Mouse (Mus musculus): ENCODE data around the gene Dgke. TPM values are rescaled to one million over a fixed set of nuclear protein-coding genes. Genes with fewer than 3 reads are reported as not detected.

Gene Dgke
- polyA plus RNA-seq, 1 experiment from 2014 or later, result 4.6 TPM

DNA sequence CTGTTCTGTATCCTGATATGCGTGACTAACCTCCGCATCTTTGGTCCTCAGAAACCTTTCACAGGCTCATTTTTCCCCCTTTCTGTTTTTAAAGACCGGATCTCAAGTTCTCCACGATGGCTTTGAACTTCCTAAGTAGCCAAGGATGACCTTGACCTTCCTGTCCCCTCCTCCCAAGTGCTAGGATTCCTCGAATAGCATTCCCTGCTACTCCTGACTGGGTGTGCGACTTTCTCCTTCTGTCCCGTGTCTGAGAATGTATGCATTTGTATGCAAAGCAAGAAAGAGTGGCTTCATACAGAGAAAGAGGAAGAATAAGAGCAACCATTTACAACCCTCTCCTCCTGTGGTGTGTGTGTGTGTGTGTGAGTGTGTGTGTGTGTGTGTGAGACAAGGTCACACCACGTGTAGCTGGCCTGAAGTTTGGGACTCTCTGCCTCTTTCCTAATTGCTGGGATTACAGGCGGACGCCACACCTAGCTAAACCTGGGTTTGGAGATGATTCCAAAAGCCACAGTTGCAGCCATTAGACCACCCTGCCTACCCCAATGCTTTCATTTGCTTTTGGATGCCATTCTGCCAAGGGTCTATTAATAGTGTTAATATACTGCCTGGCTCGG is 1.3 kb upstream of the Dgke start:
- WGBS, result 73% methylated on average over 11 of the region's 11 CpGs

DNA sequence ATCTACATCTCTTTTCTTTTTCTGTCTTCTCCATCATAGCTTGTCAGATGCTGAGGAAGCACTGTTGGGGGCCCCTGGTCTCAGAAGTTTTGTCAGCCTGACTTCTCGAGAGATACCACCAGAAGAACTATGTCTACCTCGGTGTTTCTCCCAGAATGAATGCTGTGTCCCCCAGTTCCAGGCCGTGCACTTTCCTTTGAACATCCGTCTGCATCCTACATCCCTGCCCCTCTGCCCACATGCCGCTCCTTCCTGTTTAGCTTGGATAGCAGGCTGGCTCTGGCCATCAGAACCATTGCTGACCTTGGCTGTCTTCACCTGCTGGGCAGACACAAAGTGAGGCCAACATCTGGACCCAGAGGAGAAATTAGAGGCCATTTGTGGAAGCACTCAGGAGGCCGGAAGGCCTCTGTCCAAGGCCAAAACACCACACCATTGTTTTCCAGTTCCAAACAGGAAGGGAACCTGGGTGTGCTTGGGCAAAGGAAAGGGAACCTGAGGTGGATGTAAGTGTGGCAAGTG is 712 bp upstream of the Dgke start:
- ATAC-seq (ENCODE audit: low FRiP score) (no peak), DNase-seq (ENCODE audit: low spot score, missing footprints) (no peak)
- Histone ChIP-seq H3K9ac (ENCODE audit: low read length) (no peak overlapping the region), H3K4me3 (ENCODE audit: low read depth, low read length) (no peak overlapping the region), H3K27me3 (ENCODE audit: control insufficient read depth, insufficient read depth, low read length) (no peaks in the 10 kb centered on the region), H3K4me1 (ENCODE audit: control insufficient read depth, insufficient read depth, low read length) (no peaks in the 10 kb centered on the region), H3K9me3 (ENCODE audit: control insufficient read depth, low read length) (no peaks in the 10 kb centered on the region), H3K27ac (ENCODE audit: low read depth, low read length) (no peak overlapping the region), H3K36me3 (ENCODE audit: control insufficient read depth, insufficient read depth, low read length) (no peaks in the 10 kb centered on the region), H3K4me2 (no peak overlapping the region)
- 76% methylated on average over 6 of the region's 6 CpGs for WGBS

More for the DNA sequence above, 1.3 kb upstream of the Dgke start:
- no peaks in the 10 kb centered on the region for H3K9me3 ChIP-seq (ENCODE audit: control insufficient read depth, low read length)
- H3K36me3 ChIP-seq (ENCODE audit: control insufficient read depth, insufficient read depth, low read length), result no peaks in the 10 kb centered on the region
- H3K27me3 ChIP-seq (ENCODE audit: control insufficient read depth, insufficient read depth, low read length), result no peaks in the 10 kb centered on the region
- no peak overlapping the region for H3K27ac ChIP-seq (ENCODE audit: low read depth, low read length)
- no peak for ATAC-seq (ENCODE audit: low FRiP score)
- H3K4me3 ChIP-seq (ENCODE audit: low read depth, low read length), result no peak overlapping the region
- no peak overlapping the region for H3K9ac ChIP-seq (ENCODE audit: low read length)
- no peak overlapping the region for H3K4me2 ChIP-seq
- H3K4me1 ChIP-seq (ENCODE audit: control insufficient read depth, insufficient read depth, low read length), result no peaks in the 10 kb centered on the region
- DNase-seq (ENCODE audit: low spot score, missing footprints), result no peak

DNA sequence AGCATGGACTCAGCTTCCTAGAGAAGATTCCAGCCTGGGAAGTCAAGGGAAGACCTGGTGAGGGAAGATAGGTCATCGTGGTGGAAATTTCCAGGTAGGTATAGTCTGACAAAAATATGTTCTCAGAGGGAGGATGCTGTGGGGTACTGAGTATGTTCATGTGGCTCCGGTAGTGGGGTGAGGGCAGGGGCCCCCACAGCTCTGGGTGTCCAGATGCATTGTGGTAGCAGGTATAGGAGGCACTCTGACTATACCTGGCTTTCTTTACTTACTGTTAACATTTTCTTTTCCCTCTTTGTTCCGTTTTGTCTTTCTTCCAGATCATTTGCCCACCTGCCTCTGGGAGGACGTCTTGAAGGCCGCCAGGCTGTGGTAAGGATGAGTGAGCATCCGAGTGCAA is 524 bp downstream of the Dgke start:
- no peak for ATAC-seq (ENCODE audit: low FRiP score)
- H3K27me3 ChIP-seq (ENCODE audit: control insufficient read depth, insufficient read depth, low read length), result no peaks in the 10 kb centered on the region
- H3K9ac ChIP-seq (ENCODE audit: low read length), result no peak overlapping the region
- no peak overlapping the region for H3K4me3 ChIP-seq (ENCODE audit: low read depth, low read length)
- H3K4me2 ChIP-seq, result no peak overlapping the region
- no peaks in the 10 kb centered on the region for H3K36me3 ChIP-seq (ENCODE audit: control insufficient read depth, insufficient read depth, low read length)
- H3K27ac ChIP-seq (ENCODE audit: low read depth, low read length), result no peak overlapping the region
- WGBS, result 82% methylated on average over 6 of the region's 6 CpGs
- DNase-seq (ENCODE audit: low spot score, missing footprints), result no peak
- no peaks in the 10 kb centered on the region for H3K9me3 ChIP-seq (ENCODE audit: control insufficient read depth, low read length)
- H3K4me1 ChIP-seq (ENCODE audit: control insufficient read depth, insufficient read depth, low read length), result no peaks in the 10 kb centered on the region

DNA sequence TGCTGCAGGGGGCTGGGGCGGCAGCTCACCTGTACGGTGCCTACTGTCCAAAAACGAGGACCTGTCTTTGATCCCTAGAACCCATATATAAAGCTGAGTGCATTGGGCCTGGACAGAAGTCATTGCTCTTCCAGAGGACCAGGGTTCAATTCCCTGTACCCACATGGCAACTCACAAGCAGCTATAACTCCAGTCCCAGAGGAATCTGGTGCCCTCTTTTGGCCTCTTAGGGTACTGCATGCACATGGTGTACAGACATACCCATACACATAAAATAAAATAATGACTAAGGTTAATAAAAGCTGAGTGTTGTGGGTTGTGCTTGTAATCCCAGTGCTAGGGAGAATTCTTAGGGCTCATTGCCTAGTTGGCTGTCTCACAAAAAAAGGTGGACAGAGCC is 1.4 kb downstream of the Dgke start:
- DNase-seq (ENCODE audit: low spot score, missing footprints), result no peak
- Histone ChIP-seq H3K4me2 (no peak overlapping the region), H3K27me3 (ENCODE audit: control insufficient read depth, insufficient read depth, low read length) (no peaks in the 10 kb centered on the region), H3K4me3 (ENCODE audit: low read depth, low read length) (no peak overlapping the region), H3K27ac (ENCODE audit: low read depth, low read length) (no peak overlapping the region), H3K9ac (ENCODE audit: low read length) (no peak overlapping the region), H3K9me3 (ENCODE audit: control insufficient read depth, low read length) (no peaks in the 10 kb centered on the region), H3K36me3 (ENCODE audit: control insufficient read depth, insufficient read depth, low read length) (no peaks in the 10 kb centered on the region), H3K4me1 (ENCODE audit: control insufficient read depth, insufficient read depth, low read length) (0 out of 2 replicates have a peak, but pooled peaks cover 2% of the 10 kb centered on the region)
- ATAC-seq (ENCODE audit: low FRiP score), result no peak
- WGBS, result 98% methylated on average over 3 of the region's 3 CpGs

DNA sequence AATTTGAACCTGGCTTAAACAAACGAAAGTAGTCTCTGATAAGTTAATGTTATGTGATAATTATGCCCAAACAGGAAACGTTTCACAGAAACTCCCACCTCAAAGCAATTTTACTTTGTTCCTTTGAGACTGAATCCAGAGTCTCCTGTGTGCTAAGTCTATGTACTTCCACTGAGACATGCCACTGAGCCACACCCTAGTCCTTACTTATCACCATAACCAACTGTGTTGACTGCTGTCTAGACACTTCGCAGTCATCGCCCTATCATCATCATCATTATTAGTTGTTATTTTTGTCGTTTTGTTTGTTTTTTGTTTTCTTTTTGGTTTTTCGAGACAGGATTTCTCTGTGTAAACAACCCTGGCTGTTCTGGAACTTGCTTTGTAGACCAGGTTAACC is 2.3 kb downstream of the Dgke start:
- Histone ChIP-seq H3K36me3 (ENCODE audit: control insufficient read depth, insufficient read depth, low read length) (no peaks in the 10 kb centered on the region), H3K4me1 (ENCODE audit: control insufficient read depth, insufficient read depth, low read length) (peaks cover 9% of the 10 kb centered on the region), H3K4me2 (no peak overlapping the region), H3K4me3 (ENCODE audit: low read depth, low read length) (no peak overlapping the region), H3K27me3 (ENCODE audit: control insufficient read depth, insufficient read depth, low read length) (no peaks in the 10 kb centered on the region), H3K9ac (ENCODE audit: low read length) (no peak overlapping the region), H3K9me3 (ENCODE audit: control insufficient read depth, low read length) (no peaks in the 10 kb centered on the region), H3K27ac (ENCODE audit: low read depth, low read length) (no peak overlapping the region)
- WGBS, result 86% methylated on average over 6 of the region's 6 CpGs
- ATAC-seq (ENCODE audit: low FRiP score) (no peak), DNase-seq (ENCODE audit: low spot score, missing footprints) (no peak)

DNA sequence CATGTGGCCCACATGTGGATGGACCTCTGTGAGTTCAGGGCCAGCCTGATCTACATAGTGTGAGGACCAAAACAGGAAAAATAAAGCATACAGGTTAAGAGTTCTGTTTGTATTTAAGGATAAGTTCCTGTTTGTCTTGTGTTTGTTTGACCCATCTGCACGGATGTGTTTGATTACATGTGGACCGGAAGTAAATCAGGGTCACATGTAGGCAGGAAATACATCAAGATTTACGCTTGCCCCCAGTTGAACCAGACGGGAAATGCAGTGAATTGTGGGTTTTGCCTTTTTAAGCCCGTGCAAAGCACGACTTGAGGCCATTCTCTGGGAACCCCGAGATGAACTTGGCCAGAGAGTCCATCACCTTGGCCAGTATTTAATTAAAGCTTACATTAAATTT is 5.3 kb downstream of the Dgke start:
- H3K4me3 ChIP-seq (ENCODE audit: low read depth, low read length), result no peak overlapping the region
- no peak for ATAC-seq (ENCODE audit: low FRiP score)
- no peaks in the 10 kb centered on the region for H3K27me3 ChIP-seq (ENCODE audit: control insufficient read depth, insufficient read depth, low read length)
- H3K4me2 ChIP-seq, result no peak overlapping the region
- H3K9ac ChIP-seq (ENCODE audit: low read length), result no peak overlapping the region
- 94% methylated on average over 7 of the region's 7 CpGs for WGBS
- H3K9me3 ChIP-seq (ENCODE audit: control insufficient read depth, low read length), result no peaks in the 10 kb centered on the region
- no peak for DNase-seq (ENCODE audit: low spot score, missing footprints)
- H3K4me1 ChIP-seq (ENCODE audit: control insufficient read depth, insufficient read depth, low read length), result peaks cover 18% of the 10 kb centered on the region
- no peak overlapping the region for H3K27ac ChIP-seq (ENCODE audit: low read depth, low read length)
- H3K36me3 ChIP-seq (ENCODE audit: control insufficient read depth, insufficient read depth, low read length), result no peaks in the 10 kb centered on the region

DNA sequence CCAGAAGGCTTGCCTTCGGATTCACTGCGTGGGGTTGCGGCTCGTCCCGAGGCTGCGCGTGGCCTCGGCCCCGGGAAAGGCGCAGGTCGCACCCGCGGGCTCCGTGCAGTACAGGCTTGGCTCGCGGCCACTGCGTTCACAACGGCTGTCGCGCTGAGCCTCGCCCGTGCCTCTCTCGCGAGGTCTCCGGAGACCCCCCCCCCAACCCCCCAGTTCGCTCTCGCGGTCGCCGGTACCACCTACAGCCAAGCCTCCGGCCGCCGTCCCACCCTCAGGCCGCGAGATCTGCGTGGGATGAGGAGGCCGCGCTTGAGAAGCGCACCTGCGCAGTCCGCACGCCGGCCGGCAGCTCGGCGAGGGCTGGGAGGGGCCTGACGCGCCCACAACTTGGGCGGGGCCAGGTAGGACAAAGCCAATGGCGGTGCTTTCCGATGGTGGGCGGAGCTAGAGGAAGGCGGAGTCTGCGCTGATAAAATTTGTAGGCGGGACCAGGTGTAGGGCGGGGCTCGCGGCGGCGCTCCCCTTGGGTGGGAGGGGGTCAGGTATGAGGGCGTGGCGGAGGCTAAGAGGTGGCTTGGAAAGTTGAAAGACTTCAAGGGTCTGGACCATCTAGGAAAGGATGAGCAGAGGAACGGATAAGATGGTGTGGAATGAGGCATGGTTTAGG is 6.1 kb downstream of the Dgke start:
- peak overlapping the region; percentile 92 for H3K4me2 ChIP-seq
- no peaks in the 10 kb centered on the region for H3K27me3 ChIP-seq (ENCODE audit: control insufficient read depth, insufficient read depth, low read length)
- WGBS, result under 1% methylated on average over 63 of the region's 63 CpGs
- no peak overlapping the region for H3K27ac ChIP-seq (ENCODE audit: low read depth, low read length)
- H3K4me3 ChIP-seq (ENCODE audit: low read depth, low read length), result peak overlapping the region; percentile 60
- ATAC-seq (ENCODE audit: low FRiP score) (peak; percentile 96), DNase-seq (ENCODE audit: low spot score, missing footprints) (peak; percentile 97)
- H3K9me3 ChIP-seq (ENCODE audit: control insufficient read depth, low read length), result no peaks in the 10 kb centered on the region
- H3K4me1 ChIP-seq (ENCODE audit: control insufficient read depth, insufficient read depth, low read length), result peaks cover 18% of the 10 kb centered on the region
- peak overlapping the region; percentile 67 for H3K9ac ChIP-seq (ENCODE audit: low read length)
- H3K36me3 ChIP-seq (ENCODE audit: control insufficient read depth, insufficient read depth, low read length), result no peaks in the 10 kb centered on the region

DNA sequence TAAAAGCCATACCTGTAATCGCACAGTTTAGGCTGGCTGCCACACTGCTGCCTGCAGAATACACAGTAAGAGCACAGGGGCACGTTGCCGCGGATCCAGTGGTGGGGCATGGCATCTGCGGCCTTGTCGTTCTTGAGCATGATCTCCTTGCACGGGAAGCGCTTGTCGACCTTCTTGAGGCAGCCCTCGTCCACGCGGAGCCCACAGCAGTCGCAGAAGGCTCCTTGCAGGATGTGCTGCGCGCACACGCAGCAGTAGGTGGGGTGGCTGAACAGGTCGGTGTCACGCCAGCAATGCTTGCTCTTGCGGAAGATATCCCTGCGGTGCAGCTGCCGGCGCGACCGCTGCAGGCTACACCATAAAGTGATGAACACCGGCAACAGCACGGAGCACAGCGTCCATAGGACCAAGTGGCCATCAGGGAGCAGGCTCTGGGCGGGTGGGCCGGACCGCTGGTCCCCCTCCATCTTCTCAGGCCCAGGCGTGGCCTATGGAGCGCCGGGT is 6.7 kb downstream of the Dgke start:
- peaks cover 18% of the 10 kb centered on the region for H3K4me1 ChIP-seq (ENCODE audit: control insufficient read depth, insufficient read depth, low read length)
- no peaks in the 10 kb centered on the region for H3K9me3 ChIP-seq (ENCODE audit: control insufficient read depth, low read length)
- H3K36me3 ChIP-seq (ENCODE audit: control insufficient read depth, insufficient read depth, low read length), result no peaks in the 10 kb centered on the region
- H3K27ac ChIP-seq (ENCODE audit: low read depth, low read length), result no peak overlapping the region
- peak overlapping the region; percentile 60 for H3K4me3 ChIP-seq (ENCODE audit: low read depth, low read length)
- ATAC-seq (ENCODE audit: low FRiP score) (peak; percentile 78; the same call in 1 of the 2 replicates), DNase-seq (ENCODE audit: low spot score, missing footprints) (peak; percentile 96)
- H3K27me3 ChIP-seq (ENCODE audit: control insufficient read depth, insufficient read depth, low read length), result no peaks in the 10 kb centered on the region
- peak overlapping the region; percentile 67 for H3K9ac ChIP-seq (ENCODE audit: low read length)
- 2% methylated on average over 33 of the region's 33 CpGs for WGBS
- peak overlapping the region; percentile 92 for H3K4me2 ChIP-seq
